Mouse (Mus musculus): ENCODE results near the gene Map4k3.

The Map4k3 gene

DNA sequence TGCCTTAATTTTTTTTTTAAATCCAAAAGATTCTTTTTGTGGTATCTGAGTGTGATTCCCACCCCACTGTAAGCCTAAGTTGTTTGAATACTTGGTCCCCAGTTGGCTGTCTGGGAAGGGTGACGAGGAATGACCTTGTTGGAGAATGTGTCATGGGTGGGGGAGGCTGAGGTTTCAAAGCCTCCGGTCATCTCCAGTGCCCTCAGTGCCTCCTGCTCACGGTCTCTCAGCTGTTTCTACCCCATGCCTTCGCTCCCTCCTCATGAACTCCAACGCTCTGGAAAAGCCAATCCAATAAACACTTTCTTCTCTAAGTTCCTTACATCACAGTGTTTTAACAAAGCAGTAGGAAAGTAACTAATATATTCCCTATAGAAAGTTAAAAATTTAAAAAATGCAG lies 45.2 kb downstream of the Map4k3 start:
- no peak for DNase-seq

- DNase-seq = no peak
Observed at GRCm38 (mm10) chr17:80678190-80678589, 50.1 kb downstream of the Map4k3 start.

GRCm38 (mm10) chr17:80676859-80677535 lies 51.3 kb downstream of the Map4k3 start:
- no peak for DNase-seq

- no peak for DNase-seq
Observed at GRCm38 (mm10) chr17:80676211-80676610, 52.1 kb downstream of the Map4k3 start.

DNA sequence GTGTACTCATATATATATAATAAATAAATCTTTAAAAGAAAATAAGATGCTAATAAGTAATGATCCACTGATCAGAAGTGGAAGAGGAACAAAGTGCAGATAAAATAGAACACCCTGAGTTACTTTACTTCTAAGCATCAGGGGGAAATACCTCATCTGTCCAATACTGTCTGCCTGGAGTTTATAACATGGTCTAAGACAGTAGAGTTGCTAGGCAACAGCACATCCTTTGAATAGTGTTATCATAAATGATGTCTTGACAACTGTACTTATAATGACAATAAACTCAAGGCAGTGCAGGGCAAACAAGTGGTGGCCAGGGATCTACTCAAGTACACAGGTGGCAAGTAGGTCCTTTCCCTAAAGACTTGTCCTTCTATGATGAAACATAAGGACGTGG lies 57.9 kb downstream of the Map4k3 start:
- no peak for DNase-seq

GRCm38 (mm10) chr17:80663623-80664022 lies 64.7 kb downstream of the Map4k3 start:
- no peak for DNase-seq

DNA sequence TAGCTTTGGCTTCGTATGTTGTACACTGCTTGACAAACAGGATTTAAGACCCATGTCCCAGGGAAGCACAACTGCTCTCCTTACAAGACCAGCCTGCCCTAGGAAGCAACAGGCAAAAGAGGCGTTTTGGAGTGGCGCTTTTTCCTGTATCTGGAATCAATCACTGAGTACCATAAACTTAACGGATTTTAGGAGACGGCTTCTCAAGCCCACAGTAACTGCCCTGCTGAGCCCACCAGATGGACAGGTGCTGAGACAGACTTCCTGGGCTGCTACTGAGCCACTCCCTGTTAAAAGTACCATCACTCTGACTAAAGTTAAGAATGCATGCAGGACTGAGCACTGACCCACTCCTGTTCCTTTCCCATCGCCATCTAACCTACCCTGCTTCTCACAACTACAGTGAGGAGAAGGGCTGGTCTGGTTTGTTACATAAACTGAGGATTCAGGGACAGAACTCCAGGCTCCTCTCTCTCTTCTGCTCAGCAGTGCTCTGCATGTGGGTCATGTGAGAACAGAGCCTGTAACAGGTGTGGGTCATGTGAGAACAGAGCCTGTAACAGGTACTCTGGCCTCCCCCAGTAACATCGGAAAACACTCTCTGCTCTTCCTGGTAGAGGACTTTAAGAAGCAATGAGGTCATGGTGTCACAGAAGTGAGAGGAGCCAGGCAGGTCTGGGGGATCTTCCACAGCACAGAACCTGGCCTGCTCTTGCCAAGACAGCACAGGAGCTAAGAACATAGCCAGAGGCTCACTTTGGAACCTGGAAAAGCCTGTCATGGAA lies 65.3 kb downstream of the Map4k3 start:
- DNase-seq = no peak

GRCm38 (mm10) chr17:80661896-80662295 lies 66.4 kb downstream of the Map4k3 start:
- DNase-seq = no peak

- peak; percentile 57 for DNase-seq
Observed at GRCm38 (mm10) chr17:80660707-80661380, 67.4 kb downstream of the Map4k3 start.

GRCm38 (mm10) chr17:80660234-80660633 lies 68.1 kb downstream of the Map4k3 start:
- peak; percentile 93 for DNase-seq

GRCm38 (mm10) chr17:80659821-80660220 lies 68.5 kb downstream of the Map4k3 start:
- no peak for DNase-seq

DNA sequence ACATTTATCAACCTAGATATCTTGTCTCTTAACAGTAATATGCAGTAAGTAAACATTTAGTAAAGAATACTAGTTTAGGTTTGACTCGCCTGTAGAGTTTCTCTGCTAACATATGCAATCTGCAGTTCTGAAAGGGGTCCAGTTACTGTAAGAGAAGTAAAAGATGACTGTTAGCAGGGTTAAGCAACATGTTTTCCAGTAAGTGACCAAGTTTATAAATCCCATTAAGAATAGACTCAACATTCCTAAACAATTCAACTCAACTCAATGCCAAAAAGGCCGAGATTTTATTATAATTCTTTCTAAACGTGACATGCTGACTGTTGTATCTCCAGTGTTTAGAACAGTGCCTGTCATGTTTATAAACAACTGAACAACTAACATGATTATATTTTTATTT lies 74.0 kb downstream of the Map4k3 start:
- DNase-seq = no peak

GRCm38 (mm10) chr17:80652740-80653139 lies 75.5 kb downstream of the Map4k3 start:
- no peak for DNase-seq

- DNase-seq = no peak
Observed at GRCm38 (mm10) chr17:80646843-80647242, 81.4 kb downstream of the Map4k3 start.

GRCm38 (mm10) chr17:80646131-80646530 lies 82.2 kb downstream of the Map4k3 start:
- no peak for DNase-seq

DNA sequence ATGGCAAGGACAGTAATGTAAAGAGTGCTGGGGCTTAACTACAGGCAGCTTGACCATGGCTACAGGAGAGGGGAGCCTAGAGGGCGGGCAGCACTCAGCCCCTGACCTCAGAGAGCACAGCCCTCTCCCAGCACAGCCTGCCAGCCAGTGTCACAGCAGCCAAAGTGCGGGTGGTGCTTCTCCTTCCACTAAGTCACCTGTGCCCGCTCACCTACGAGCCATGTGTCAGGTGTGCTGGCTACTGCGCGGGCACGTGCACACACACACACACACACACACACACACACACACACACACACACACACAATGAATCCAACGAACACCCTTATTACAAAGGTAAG lies 82.6 kb downstream of the Map4k3 start:
- DNase-seq = no peak

DNA sequence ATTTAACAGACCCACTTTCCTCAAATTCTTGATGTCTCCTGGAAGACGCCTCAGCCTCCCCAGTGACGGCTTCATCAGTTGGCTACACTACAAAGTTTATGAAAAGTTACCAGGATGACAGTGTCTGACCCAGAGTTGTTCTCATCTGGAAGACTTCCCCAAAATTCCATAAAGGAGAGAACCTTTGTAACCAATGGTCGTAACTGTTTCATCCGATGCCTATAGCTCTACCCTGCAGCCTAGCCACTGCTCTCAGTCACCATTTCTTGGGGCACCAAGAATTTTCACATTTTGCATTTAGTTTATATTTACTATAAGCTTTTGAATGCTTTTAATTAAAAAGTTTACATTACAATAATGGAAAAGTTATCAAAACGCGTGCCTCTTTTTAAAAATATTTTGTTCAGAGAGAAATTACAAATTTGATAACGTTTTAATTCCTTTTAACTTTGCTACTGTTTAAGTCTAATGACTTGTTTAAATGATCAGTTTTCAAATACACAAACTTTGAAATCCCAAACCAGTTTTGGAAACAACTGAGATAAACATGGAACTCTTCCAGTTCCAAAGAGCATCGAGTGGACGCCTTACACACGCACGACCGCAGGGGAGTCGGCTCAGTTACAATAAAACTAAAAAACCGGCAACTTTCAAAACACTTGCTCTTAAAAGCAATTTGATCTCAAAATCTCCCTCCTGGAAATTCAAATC lies 83.1 kb downstream of the Map4k3 start:
- no peak for DNase-seq

GRCm38 (mm10) chr17:80644567-80644966 lies 83.7 kb downstream of the Map4k3 start:
- no peak for DNase-seq

DNA sequence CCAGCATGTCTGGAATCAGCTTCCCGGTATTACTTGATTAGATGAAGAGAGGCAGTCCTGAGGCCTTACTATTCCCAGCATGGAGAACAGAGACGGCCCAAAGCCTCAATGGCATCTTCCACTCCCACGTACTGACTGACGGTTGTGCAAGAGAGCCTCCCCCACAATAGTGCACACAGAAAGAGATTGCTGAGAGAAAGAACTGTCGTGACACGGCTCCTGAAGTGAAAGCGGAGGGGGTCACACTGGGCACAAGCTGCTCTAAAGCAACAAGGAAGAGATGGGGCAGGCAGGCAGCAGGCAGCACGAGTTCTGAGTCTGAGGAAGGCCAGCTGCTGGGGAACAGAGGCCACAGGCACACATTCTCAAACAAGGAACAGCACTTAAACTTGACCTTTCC lies 90.2 kb downstream of the Map4k3 start:
- no peak for DNase-seq

DNA sequence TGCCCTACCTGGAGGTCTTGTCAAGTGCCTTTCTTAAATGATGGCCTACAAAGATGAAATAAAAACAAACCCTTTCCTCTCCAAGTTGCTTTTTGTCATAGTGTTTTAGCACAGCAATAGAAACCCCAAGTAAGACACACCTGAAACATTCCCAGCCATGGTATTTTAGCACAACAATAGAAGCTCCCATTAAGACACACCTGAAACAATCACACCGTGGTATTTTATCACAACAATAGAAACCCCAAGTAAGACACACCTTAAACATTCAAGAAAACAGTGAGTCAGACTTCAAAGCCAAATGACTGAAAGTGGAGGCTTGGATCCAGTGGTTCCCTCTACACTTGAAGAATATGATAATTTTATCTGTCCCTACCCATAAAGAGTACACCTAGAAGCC lies 92.5 kb downstream of the Map4k3 start:
- DNase-seq = no peak

GRCm38 (mm10) chr17:80632846-80633245 lies 95.4 kb downstream of the Map4k3 start:
- DNase-seq = no peak

GRCm38 (mm10) chr17:80632354-80632753 lies 95.9 kb downstream of the Map4k3 start:
- no peak for DNase-seq

GRCm38 (mm10) chr17:80631028-80631427 lies 97.3 kb downstream of the Map4k3 start:
- DNase-seq = no peak
